Mouse (Mus musculus) left cerebral cortex, adult 8-10 months (tissue): ENCODE data around the gene Aif1. TPM values are rescaled to one million over a fixed set of nuclear protein-coding genes. Genes with fewer than 3 reads are reported as not detected.
"Not testable (repeated sequence)": the region's sequence is repeated elsewhere in the genome, so short reads cannot be mapped to it uniquely, and the experiment has no call there.

Source experiments
- DNase-seq, 2 experiments: peaks; one replicate each; pipeline ENCODE4 v3.0.0; 2022; ENCODE audit warnings: low spot score in 2 of 2
- total RNA-seq, 4 experiments: library from RNA; stranded (reverse); gene quantifications; 2 replicates each; pipeline ENCODE4 v1.2.4; 2022

The Aif1 gene
- total RNA-seq, 4 experiments from 2014 or later, result 11.2 to 30.3 (median 17.4) TPM

GRCm38 (mm10) chr17:35147922-35148639 is 27.8 kb downstream of the Aif1 start:
- DNase-seq, result no peak

DNA sequence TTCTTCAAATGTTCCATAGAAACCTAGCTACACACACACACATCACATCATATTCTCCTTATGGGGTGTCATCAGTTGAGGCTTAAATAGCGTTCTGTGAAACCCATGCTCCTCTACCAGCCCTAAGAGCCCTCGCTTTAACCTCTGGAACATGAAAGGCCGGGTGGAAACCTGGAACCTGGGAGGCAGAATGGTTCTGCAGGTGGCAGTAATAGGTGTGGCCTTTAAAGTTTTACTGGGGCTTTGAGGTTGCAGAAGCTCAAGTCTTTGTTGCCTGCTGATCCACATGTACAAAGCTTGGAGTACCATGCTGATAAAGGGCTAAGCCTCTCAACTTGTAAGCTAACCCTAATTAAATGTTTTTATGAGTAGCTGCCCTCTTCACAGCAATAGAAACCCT is 28.5 kb downstream of the Aif1 start:
- no peak for DNase-seq

DNA sequence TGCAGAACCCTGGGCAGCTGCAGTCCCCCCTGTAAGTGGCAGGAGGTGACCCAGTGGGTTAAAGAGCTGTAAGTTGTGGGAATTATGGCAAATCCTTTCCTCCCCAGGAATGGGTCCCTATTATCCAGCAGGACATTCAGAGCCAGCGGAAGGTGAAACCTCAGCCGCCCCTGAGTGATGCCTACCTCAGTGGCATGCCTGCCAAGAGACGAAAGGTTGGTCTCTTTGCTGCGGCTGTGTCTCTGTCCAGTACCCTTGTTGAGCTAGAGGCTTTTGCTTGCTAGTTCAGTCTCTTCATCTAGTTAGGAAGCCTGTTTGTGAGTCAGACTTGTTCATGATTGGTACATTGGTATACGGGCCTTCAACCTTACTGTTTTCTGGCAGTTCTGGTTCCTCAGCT is 29.7 kb downstream of the Aif1 start:
- no peak for DNase-seq

GRCm38 (mm10) chr17:35141971-35142370 is 33.9 kb downstream of the Aif1 start:
- no peak for DNase-seq

- DNase-seq, result no peak
Measured at GRCm38 (mm10) chr17:35140490-35140996, 35.3 kb downstream of the Aif1 start.

GRCm38 (mm10) chr17:35139269-35139668 is 36.6 kb downstream of the Aif1 start:
- no peak for DNase-seq

DNA sequence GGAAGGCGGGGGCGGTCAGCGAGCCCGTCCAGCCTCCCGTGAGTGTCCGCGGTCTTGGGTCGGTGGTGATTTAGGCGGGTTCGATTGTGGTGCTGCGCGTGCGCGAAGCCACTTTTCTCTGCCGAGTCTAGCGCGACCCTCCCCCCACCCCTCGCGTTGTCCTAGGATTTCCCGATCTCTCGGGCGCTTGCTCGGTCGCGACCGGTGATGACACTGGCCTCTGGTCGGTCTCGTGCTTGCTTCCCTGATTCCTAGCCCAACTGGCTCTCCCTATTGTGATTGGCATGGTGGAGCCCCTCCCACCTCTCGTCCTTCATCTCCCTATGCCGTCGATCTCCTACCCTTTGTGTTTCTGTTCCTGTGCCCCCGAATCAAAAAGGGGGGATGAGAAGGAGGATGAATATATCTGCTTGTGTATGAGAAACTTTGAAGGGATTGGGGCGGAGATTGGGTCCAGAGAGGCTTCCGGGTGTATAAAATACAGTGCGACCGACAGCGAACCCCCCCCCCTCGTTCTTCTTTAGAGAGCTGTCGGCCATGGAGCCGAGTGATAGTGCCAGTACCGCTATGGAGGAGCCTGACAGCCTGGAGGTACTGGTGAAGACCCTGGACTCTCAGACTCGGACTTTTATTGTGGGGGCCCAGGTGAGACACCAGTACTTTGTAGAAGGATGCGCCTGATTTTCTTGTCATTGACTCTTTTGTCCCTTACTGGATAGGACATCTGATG is 40.1 kb downstream of the Aif1 start:
- no peak for DNase-seq

DNA sequence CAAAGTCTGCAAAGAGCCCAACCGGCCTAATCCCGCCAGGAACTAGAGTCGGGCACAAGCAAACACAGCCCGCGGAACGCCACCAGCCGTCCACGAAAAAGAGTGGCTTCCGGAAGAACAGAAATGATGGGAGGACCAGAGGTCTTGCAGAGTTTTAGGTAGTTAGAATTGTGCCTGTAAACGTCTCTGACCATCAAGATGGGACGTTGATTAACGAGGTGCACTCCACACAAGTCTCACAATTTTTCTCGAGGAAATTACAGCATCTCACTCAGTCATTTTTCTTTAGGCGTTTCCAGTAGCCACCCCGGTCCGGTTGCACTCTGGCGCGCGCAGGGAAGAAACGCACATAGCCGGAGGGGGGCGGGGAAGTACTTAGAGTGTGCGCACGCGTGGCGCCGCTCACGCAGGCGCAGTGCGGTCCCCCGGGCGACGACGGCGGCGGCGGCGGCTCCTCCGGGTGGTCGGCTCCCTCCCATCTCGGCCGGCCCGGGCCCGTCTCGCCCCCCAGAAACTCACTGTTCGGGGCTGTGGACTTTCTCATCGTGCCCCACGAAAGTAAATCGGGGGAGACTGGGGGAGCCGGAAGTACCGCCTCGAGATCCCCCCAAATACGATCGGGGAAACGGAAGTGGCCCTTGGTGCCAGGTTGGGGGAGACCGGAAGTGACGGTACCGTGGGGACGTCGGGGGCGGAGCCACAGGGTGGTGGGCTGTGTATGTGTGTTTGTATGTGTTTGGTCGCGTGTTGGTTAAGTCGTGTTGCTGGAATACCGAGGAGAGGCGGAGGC is 40.9 kb downstream of the Aif1 start, which contains the start of gene Bag6:
Gene Bag6 (plus strand): TSS at position 378 of the 790 bp plus-strand sequence.
- DNase-seq, result peak; percentile 93 to 95

DNA sequence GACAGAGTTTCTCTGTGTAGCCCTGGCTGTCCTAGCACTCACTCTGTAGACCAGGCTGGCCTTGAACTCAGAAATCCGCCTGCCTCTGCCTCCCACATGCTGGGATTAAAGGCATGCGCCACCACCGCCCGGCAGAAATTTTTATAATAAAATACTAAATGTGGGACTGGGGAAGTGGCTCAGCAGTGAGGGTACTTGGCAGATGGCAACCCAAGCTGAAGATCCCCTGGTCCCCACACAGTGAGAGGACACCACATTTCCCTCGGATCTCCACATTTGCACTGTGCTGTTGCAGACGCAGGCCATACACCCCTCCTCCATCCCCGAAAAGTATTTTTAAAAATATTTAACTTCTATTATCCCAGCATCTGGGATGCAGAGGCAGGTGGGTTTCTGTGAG is 42.4 kb downstream of the Aif1 start:
- no peak for DNase-seq

GRCm38 (mm10) chr17:35132174-35132560 is 43.7 kb downstream of the Aif1 start:
- DNase-seq, result no peak

- no peak for DNase-seq
Measured at GRCm38 (mm10) chr17:35131500-35132173, 44.2 kb downstream of the Aif1 start, which contains the start of gene Apom. TSS of gene Apom (minus strand) at chr17:35132050.

GRCm38 (mm10) chr17:35131038-35131437 is 44.8 kb downstream of the Aif1 start:
- no peak for DNase-seq

GRCm38 (mm10) chr17:35128996-35129395 is 46.9 kb downstream of the Aif1 start:
- DNase-seq, result no peak

- DNase-seq, result no peak
Measured at GRCm38 (mm10) chr17:35127017-35127416, 48.9 kb downstream of the Aif1 start.

DNA sequence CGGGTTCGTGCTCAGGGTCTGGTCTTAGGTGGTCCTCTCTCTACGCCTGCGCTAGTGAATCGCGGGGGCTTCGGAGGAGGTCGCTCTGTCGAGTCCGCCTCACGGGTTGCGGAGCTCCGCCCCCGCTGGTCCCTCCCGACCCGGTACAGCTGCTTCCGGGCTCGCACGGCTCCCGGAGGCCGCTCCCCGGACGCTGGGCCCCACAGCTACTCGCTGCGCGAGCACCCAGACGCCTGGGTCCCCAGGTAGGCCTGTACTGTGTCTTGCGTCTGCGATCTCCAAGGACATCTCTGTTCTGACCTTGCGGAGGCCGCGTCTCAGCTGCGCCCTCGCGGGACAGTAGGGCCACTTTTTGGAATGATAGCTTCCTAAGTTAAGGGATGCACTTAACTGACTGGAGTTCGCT is 49.7 kb downstream of the Aif1 start, which contains the start of gene D17H6S53E:
Gene D17H6S53E (plus strand): TSS at position 168 of the 406 bp plus-strand sequence.
- DNase-seq, result peak; percentile 56 to 66

- no peak for DNase-seq
Measured at GRCm38 (mm10) chr17:35125578-35125977, 50.3 kb downstream of the Aif1 start.

DNA sequence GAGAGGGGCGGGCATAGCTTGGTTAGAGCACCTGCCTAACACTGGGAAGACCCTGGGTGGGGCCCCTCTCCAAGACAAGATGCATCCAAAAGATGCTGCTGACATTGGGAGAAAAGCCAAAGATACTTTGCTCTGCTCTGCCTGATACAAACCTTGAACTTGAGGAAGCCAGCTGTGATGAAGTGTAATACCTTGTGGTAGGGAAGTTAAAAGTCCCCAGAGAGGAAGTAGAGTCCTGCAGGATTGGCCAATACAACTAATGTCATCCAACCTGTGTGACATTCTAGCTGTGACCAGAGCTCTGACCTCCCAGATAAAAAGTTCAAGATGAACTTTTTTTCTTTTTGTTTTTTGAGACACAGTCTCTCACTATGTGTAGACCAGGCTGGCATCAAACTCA is 50.8 kb downstream of the Aif1 start:
- DNase-seq, result no peak

DNA sequence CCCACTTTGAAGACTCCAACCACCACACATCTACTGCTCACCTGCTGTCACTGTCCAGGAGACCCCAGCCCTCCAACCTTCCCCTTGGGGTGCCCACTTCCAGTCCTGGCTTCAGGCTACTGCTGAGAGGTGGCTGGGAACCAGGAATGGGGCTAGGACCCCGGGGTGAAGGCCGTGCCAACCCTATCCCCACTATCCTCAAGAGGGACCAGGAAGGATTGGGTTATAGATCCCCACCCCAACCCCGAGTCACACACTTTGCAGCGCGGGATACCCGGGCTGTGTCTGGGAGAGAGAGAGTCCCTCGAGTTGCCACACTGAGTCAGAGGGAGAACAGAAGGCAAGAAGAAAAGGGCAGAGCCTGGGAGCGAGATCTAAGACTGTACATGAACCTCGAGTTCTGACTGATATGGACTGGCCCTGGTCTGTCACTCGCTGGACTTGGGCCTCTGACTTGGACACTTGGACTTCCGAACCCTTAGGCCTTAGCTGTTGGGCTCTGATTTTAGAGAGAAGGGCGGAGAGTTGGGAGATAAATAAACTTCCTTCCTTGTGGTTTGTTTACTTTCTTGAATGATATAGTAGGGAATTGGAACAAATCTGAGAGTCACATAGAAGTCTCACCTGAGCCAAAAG is 51.5 kb downstream of the Aif1 start:
- DNase-seq, result not testable (repeated sequence)

GRCm38 (mm10) chr17:35123287-35123686 is 52.6 kb downstream of the Aif1 start:
- not testable (repeated sequence) for DNase-seq

- peak; percentile 59 to 68 for DNase-seq
Measured at GRCm38 (mm10) chr17:35121871-35122303, 54.0 kb downstream of the Aif1 start, which contains the start of gene Csnk2b. TSS of gene Csnk2b (minus strand) at chr17:35122053.
